Mouse (Mus musculus) ES-Bruce4 (cell line): Measurements from ENCODE around the gene Sdhaf2. TPM values are rescaled to one million over a fixed set of nuclear protein-coding genes. Genes with fewer than 3 reads are reported as not detected.
A peak's percentile ranks its signal among the peaks of the same experiment; 100 is the strongest.

Experiments
- H3K27ac ChIP-seq: 2 replicates; pipeline ENCODE4 v1.5.1; 2012; ENCODE audit warnings: low read length, inconsistent platforms; ENCODE audit not compliant: insufficient read depth
- H3K27me3 ChIP-seq: 2 replicates; pipeline ENCODE4 v1.6.1; 2012; ENCODE audit warnings: mild to moderate bottlenecking, low read length, inconsistent platforms; ENCODE audit not compliant: control insufficient read depth, poor library complexity, insufficient read depth, severe bottlenecking
- H3K36me3 ChIP-seq: 2 replicates; pipeline ENCODE4 v1.6.1; 2012; ENCODE audit warnings: inconsistent platforms, mild to moderate bottlenecking, low read length, moderate library complexity; ENCODE audit not compliant: control insufficient read depth, poor library complexity, insufficient read depth, severe bottlenecking
- H3K4me1 ChIP-seq: one replicate; pipeline ENCODE4 v1.8.1; 2011; ENCODE audit warnings: low read length; ENCODE audit not compliant: control insufficient read depth, insufficient read depth
- H3K4me3 ChIP-seq: 2 replicates; pipeline ENCODE4 v1.5.1; 2011; ENCODE audit warnings: low read depth, mild to moderate bottlenecking, low read length
- H3K9ac ChIP-seq: 2 replicates; pipeline ENCODE4 v1.6.1; 2012; ENCODE audit warnings: low read depth, mild to moderate bottlenecking, inconsistent platforms; ENCODE audit not compliant: poor library complexity, severe bottlenecking
- H3K9me3 ChIP-seq: replicated peaks from 2 replicates; pipeline ENCODE4 v1.6.1; 2012; ENCODE audit warnings: mild to moderate bottlenecking, low read length, inconsistent platforms; ENCODE audit not compliant: control insufficient read depth, poor library complexity, insufficient read depth, severe bottlenecking
- CTCF ChIP-seq: IDR thresholded peaks from one replicate; pipeline ENCODE4 v1.8.1; 2011; ENCODE audit warnings: low read depth, low read length
- EP300 ChIP-seq: IDR thresholded peaks from 2 replicates; pipeline ENCODE4 v1.6.1; 2011; ENCODE audit warnings: low read depth, low read length; ENCODE audit not compliant: insufficient read depth
- POLR2A ChIP-seq: IDR thresholded peaks from one replicate; pipeline ENCODE4 v1.8.1; 2011; ENCODE audit warnings: low read length; ENCODE audit not compliant: insufficient read depth
- polyA plus RNA-seq: library from polyadenylated mRNA; stranded (reverse); fragments of >200 nt; gene quantifications from 2 replicates; pipeline ENCODE4 v1.2.4, GENCODE M21; 2011; ENCODE audit warnings: low read depth; ENCODE audit not compliant: missing spikeins, insufficient read depth, insufficient read length

Sdhaf2 gene
- polyA plus RNA-seq, 1 experiment, result 39.6 TPM

DNA sequence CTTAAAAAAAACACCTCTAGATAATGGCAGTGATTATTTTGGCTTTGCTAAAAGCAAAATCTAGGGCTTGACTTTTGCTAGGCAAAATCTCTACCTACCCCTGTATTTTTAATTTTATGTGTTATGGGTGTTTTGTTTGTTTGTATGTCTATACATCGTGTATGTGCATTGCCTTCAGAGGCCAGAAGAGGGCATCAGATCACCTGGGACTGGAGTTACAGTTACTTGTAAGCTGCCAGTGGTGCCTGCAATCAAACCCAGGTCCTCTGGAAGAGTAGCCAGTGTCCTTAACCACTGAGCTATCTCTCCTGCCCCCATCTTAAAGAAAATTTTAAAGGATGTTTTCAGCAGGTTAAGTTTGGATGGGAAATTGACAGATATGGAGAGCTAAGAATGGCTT lies 4.1 kb upstream of the Sdhaf2 start:
- H3K27ac ChIP-seq, result no peak overlapping the region
- peaks cover 42% of the 10 kb centered on the region for H3K36me3 ChIP-seq
- TF ChIP-seq EP300 (no peak), CTCF (peak; percentile 6)

DNA sequence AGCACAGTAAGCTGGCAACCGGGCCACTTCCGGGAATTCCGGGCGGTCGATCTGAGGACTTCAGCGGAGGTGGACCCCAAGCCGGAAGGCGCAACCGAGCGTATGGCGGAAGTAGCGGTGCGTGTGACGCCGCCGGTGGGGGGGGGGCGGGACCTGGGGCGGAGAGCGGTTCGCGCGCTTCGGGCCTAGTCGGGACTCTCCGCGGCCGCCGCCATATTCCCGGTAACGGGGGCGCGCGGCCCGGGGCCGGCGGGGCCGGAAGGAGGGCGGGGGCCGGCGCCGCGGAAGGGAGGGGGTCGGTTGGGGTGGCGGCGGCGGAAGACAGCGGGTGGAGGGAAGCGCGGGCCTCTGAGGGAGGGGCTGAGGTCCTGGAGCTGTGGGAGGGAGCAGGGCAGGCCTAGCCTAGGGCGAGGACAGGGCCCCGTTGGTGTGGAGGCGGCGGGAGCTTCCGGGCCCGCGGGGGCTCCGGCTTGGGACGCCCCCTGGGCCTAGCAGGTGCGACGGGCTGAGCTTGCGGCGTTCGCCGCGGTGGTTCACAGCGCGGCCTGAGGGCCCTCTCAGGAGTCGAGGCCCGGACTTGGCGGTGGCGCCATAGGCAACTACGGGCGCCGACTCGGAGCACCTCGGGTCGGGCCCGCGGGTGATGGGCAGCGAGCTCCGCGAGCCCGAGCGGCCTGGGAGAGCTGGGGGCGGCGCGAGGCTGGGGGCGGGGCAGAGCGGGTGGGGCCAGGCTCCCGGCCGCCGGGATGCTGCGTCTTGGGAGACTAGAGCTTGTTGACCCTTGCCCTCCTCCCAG lies 638 bp downstream of the Sdhaf2 start, which contains the start of gene Cpsf7:
TSS of gene Cpsf7 (plus strand) at position 161 of the 796 bp plus-strand sequence.
- peak within 1 kb of the TSS; percentile 81 for H3K27ac ChIP-seq
- no peaks in the 10 kb centered on the region for H3K9me3 ChIP-seq
- no peaks in the 10 kb centered on the region for H3K27me3 ChIP-seq
- peaks cover 11% of the 10 kb centered on the region; the same call in 1 of the 2 replicates for H3K36me3 ChIP-seq
- TF ChIP-seq EP300 (no peak), POLR2A (peak; percentile 45)
- H3K4me1 ChIP-seq, result no peaks in the 10 kb centered on the region
- H3K9ac ChIP-seq, result peak within 1 kb of the TSS; percentile 98
- H3K4me3 ChIP-seq, result peak within 1 kb of the TSS; percentile 88

More for the DNA sequence above, 4.1 kb upstream of the Sdhaf2 start:
- H3K4me1 ChIP-seq, result no peaks in the 10 kb centered on the region
- no peaks in the 10 kb centered on the region for H3K27me3 ChIP-seq
- no peak overlapping the region for H3K9ac ChIP-seq
- H3K9me3 ChIP-seq, result no peaks in the 10 kb centered on the region
- H3K4me3 ChIP-seq, result no peak overlapping the region

DNA sequence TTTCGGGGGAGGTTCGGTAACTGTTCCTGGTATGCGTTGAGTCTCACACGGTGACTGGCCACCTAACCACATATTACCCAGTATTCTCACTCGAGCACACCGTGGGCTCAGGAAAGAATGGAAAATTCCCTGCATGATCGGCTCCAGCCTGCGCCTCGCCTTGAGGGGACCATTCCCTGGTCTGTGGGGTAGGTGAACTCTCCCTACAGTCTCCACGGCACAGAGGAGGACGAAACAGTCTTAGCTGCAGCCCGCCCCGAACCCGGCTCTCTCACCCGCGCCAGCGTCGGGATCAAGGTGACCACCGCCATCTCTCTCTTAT lies 1.2 kb downstream of the Sdhaf2 start:
- peaks cover 10% of the 10 kb centered on the region; the same call in 1 of the 2 replicates for H3K36me3 ChIP-seq

DNA sequence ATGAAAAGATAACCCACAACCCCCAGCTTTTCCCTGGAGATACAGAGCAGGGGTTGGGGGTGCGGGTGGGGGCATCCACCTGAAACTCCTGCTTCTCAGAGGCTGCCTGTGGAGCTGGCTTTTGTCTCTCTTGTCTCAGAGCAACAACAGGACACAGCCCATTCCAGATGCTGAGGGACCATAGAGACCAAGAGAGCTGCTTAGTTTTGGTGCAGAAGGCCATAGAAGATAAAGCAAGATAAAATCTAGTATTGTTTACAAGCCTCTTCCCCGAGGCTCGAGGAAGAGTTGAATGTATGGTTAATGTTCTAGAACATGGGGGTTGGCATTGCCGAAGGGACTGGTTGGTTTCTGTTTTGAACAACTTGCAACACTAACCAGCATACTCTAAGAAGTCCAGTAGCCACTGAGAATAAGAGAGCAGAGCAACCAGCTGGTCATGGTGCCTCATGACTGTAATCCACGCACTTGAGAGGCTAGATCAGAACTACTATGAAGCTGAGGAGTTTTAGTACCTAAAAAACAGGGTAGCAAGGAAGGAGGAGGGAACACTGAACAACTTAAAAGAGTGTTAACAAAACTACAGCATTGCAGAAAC lies 2.4 kb downstream of the Sdhaf2 start:
- Histone ChIP-seq H3K9ac (no peak overlapping the region), H3K27me3 (no peaks in the 10 kb centered on the region), H3K9me3 (no peaks in the 10 kb centered on the region), H3K36me3 (peaks cover 6% of the 10 kb centered on the region; the same call in 1 of the 2 replicates), H3K4me1 (no peaks in the 10 kb centered on the region), H3K27ac (no peak overlapping the region), H3K4me3 (no peak overlapping the region)
- no peak for TF ChIP-seq EP300
- TF ChIP-seq CTCF, result no peak
- TF ChIP-seq POLR2A, result no peak

More for the DNA sequence above, 1.2 kb downstream of the Sdhaf2 start:
- Histone ChIP-seq H3K4me1 (no peaks in the 10 kb centered on the region), H3K27me3 (no peaks in the 10 kb centered on the region), H3K4me3 (peak overlapping the region; percentile 73), H3K9ac (peak overlapping the region; percentile 98), H3K27ac (no peak overlapping the region), H3K9me3 (no peaks in the 10 kb centered on the region)
- TF ChIP-seq POLR2A, result no peak
- TF ChIP-seq CTCF, result no peak
- no peak for TF ChIP-seq EP300

DNA sequence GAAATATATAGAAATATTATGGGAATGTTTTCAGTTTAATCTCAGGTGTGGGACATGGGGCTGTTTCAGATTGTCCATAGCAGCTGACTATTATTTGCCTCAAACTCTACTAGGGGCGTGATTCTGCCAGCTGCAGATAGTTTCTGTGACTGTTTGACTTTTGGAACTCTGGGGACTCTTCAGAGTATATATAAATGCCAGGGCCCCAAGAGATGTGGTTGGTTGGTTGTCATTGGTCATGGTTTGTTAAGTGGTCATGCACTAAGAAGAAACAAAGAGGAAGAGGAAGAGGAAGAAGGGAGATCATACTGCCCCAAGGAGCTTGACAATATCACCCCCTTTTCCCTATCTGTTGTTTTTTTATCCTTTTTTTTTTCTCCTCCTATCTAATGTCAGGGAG lies 4.0 kb downstream of the Sdhaf2 start:
- no peak for TF ChIP-seq CTCF
- TF ChIP-seq POLR2A, result no peak
- TF ChIP-seq EP300, result no peak
- H3K27me3 ChIP-seq, result no peaks in the 10 kb centered on the region
- no peak overlapping the region for H3K27ac ChIP-seq
- no peak overlapping the region for H3K4me3 ChIP-seq
- no peaks in the 10 kb centered on the region for H3K9me3 ChIP-seq
- H3K4me1 ChIP-seq, result no peaks in the 10 kb centered on the region
- H3K9ac ChIP-seq, result no peak overlapping the region
- H3K36me3 ChIP-seq, result peaks cover 5% of the 10 kb centered on the region

DNA sequence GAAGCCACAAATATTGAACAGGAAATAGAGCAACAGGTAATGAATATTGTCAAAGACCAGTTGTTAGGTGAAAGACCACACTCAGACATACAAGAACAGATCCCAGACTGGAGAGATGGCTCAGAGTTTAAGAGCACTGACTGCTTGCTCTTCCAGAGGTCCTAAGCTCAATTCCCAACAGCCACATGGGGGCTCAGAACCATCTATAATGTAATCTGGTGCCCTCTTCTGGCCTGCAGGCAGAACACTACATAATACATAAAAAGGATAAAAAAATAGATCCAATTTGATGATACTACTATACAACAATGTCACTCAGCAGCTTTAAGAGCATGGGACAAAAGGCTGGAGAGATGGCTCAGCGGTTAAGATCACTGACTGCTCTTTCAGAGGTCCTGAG lies 5.6 kb downstream of the Sdhaf2 start:
- Histone ChIP-seq H3K27me3 (no peaks in the 10 kb centered on the region), H3K9ac (no peak overlapping the region), H3K4me1 (no peaks in the 10 kb centered on the region), H3K36me3 (peaks cover 12% of the 10 kb centered on the region), H3K4me3 (no peak overlapping the region), H3K27ac (no peak overlapping the region), H3K9me3 (no peaks in the 10 kb centered on the region)
- TF ChIP-seq CTCF, result no peak
- no peak for TF ChIP-seq POLR2A
- no peak for TF ChIP-seq EP300
